Mouse (Mus musculus): Measurements from ENCODE around the gene Sobp.

DNA sequence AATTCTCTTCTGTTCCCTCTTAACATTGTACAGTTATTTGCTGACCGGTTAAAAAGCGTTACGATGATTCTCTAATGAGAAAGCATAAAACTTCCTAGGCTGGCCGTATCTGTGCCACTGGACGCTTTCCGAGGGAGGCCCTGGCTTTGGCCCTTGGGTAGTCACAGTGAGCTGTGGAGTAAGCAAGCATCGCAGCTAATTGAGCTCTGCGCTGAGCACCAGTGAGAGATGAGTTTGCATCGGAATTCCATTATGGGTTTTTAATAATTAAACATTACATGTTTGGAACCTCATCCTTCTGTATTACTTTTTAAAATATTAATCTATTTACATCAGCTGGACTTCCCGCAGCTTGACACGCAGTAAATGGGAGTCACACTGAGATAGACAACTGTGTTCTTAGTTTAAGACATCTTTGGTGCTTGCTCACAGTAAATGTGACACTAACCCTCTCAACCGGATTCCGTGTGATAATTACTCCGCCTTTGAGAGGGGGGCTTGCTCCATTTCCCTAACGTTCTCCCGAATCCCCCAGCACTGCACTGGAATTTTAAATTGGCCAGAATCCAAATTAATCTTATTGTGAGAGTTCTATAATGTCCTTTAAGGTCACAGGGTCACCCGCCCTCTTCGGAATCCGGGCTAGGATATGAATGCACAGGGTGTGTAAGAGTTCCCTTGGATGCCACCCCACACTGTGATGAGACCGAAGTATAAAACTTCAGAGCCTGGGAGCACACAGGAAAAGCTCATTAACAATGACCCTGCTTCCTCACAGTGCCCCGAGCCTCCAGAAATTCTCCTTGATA lies 137.5 kb downstream of the Sobp start:
- TF ChIP-seq POLR2A (IDR thresholded peaks at IDR 0.05; ENCODE audit: low read depth, low read length) (no peak), CTCF (conservative IDR thresholded peaks at IDR 0.05; ENCODE audit: insufficient read depth, insufficient read length, low read depth, low read length) (no peak)

All from kidney, adult 2 months (tissue).